Mouse (Mus musculus) embryonic facial prominence, embryonic 14.5 days (tissue): ENCODE data around the gene Ints13. TPM values are rescaled to one million over a fixed set of nuclear protein-coding genes. Genes with fewer than 3 reads are reported as not detected.

Source experiments
- ATAC-seq: fragments of 200-750 bp; cut with Nextera tagmentation; 2 replicates; pipeline ENCODE4 v1.8.0; 2017; ENCODE audit warnings: low read depth, moderate number of reproducible peaks, moderate TSS enrichment
- DNase-seq: peaks from one replicate; pipeline ENCODE4 v3.0.0-alpha.2; 2015; ENCODE audit warnings: low spot score
- H3K27ac ChIP-seq: fragments of 300-500 bp; sonication (generic); replicated peaks from 2 replicates; pipeline ENCODE4 v1.5.1; 2014; ENCODE audit warnings: low read depth, mild to moderate bottlenecking, low read length, moderate library complexity
- H3K27me3 ChIP-seq: fragments of 300-500 bp; sonication (generic); replicated peaks from 2 replicates; pipeline ENCODE4 v1.6.1; 2014; ENCODE audit warnings: low read length; ENCODE audit not compliant: control insufficient read depth, insufficient read depth
- H3K36me3 ChIP-seq: fragments of 300-500 bp; sonication (generic); 2 replicates; pipeline ENCODE4 v1.6.1; 2014; ENCODE audit warnings: low read length, mixed read lengths; ENCODE audit not compliant: control insufficient read depth, insufficient read depth
- H3K4me1 ChIP-seq: fragments of 300-500 bp; sonication (generic); 2 replicates; pipeline ENCODE4 v1.6.1; 2014; ENCODE audit warnings: antibody characterized with exemption, low read length; ENCODE audit not compliant: control insufficient read depth, insufficient read depth
- H3K4me2 ChIP-seq: fragments of 300-500 bp; sonication (generic); 2 replicates; pipeline ENCODE4 v1.6.1; 2014; ENCODE audit warnings: low read depth, mild to moderate bottlenecking, low read length, moderate library complexity, mixed read lengths
- H3K4me3 ChIP-seq: fragments of 300-500 bp; sonication (generic); 2 replicates; pipeline ENCODE4 v1.5.1; 2014; ENCODE audit warnings: low read depth, mild to moderate bottlenecking, low read length
- H3K9ac ChIP-seq: fragments of 300-500 bp; sonication (generic); 2 replicates; pipeline ENCODE4 v1.6.1; 2014; ENCODE audit warnings: low read depth, mild to moderate bottlenecking, low read length, moderate library complexity, mixed read lengths
- H3K9me3 ChIP-seq: fragments of 300-500 bp; sonication (generic); 2 replicates; pipeline ENCODE4 v1.6.1; 2016; ENCODE audit warnings: low read length; ENCODE audit not compliant: control insufficient read depth
- WGBS: fragments of 180-500 bp; shearing (Covaris S2); extraction: QIAGEN DNeasy Blood & Tissue Kit; methylation state at CpG from one replicate; pipeline ENCODE4 v1.1.7; 2014; 5-methylcytosine and 5-hydroxymethylcytosine counted together
- polyA plus RNA-seq: library from polyadenylated mRNA; unstranded; fragments of >200 nt; fragmentation: Nextera tagmentation; extraction: Ambion mirVana; gene quantifications from 2 replicates; pipeline ENCODE4 v1.2.1, GENCODE M21; 2014

Ints13 gene
- polyA plus RNA-seq, 1 experiment from 2014 or later: 46.4 TPM

DNA sequence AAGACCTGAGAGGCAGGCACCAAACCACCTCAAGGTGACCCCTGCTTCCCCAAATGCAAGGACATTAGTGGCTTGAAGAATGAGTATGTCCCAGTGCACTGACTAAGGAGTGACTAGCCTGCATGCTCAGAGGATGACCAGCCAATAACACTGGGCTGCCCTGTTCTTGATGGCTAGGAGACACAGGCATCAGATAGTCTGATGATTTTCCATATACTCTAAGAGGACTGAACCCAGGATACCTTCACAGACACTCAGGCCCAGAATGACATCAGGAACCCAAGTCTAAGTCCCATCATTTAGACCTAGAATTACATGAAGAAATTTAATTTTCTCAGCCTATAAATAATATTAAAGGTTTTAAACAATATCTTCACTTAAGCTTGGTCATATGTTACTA, 26.3 kb downstream of the Ints13 start:
- peaks cover 87% of the 10 kb centered on the region for H3K36me3 ChIP-seq
- ATAC-seq: no peak

DNA sequence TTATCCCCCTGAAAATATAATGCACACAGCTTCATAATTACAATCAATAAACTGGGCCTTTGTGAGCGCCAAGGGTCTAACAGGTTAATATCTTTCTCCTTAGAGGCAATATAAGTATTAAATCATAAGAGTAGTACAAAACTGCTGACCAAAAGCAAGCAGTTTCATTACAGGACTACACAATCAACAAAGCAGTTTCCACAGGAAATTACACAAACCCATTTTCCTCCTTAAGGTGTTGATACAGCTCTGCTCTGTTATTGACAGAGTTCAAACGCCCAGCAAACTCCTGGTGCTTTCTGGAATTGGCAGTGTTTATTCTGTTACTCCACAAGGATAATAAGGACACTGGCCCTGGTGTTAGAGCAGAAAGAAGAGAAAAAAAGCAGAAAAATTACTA, 27.2 kb downstream of the Ints13 start:
- ATAC-seq (no peak), DNase-seq (no peak)
- H3K27me3 ChIP-seq: no peaks in the 10 kb centered on the region
- H3K9me3 ChIP-seq: no peaks in the 10 kb centered on the region
- H3K27ac ChIP-seq: no peak overlapping the region
- no peak overlapping the region for H3K4me2 ChIP-seq
- no peak overlapping the region for H3K4me3 ChIP-seq
- H3K4me1 ChIP-seq: no peaks in the 10 kb centered on the region
- peaks cover 87% of the 10 kb centered on the region for H3K36me3 ChIP-seq
- 86% methylated on average over 2 of the region's 2 CpGs for WGBS
- H3K9ac ChIP-seq: no peak overlapping the region

More for the DNA sequence above, 26.3 kb downstream of the Ints13 start:
- Histone ChIP-seq H3K9ac (no peak overlapping the region), H3K4me1 (no peaks in the 10 kb centered on the region), H3K4me2 (no peak overlapping the region), H3K27me3 (no peaks in the 10 kb centered on the region), H3K9me3 (no peaks in the 10 kb centered on the region), H3K4me3 (no peak overlapping the region), H3K27ac (no peak overlapping the region)
- no peak for DNase-seq

DNA sequence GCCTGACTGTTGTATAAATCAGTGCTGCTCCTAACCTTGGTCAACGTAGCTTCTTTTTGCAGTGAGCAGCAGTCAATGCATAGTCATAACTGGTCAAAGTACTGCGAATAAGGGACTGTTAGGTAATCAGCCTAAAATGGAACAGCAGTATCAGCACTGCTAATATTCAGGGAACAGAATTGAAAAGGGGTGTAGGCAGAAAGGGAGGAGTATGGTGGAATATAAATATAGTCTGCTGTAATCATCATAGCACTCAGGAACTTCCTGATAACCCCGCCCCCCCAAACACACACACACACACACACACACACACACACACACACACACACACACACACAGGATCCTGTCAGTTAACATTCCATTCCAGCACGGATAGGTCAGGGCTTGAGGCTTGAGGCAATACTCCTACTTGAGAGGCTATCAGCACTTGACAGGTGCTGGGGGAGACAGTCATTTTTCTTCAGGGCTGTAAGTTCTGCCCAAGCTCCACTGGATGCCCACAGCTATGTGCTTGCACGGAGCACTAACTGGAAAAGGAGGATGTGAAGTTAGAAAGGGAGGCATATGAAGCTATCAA, 32.3 kb downstream of the Ints13 start:
- DNase-seq (peak; percentile 5), ATAC-seq (no peak)
- 78% methylated on average over 5 of the region's 5 CpGs for WGBS
- no peak overlapping the region for H3K4me3 ChIP-seq
- H3K4me2 ChIP-seq: no peak overlapping the region
- no peaks in the 10 kb centered on the region for H3K27me3 ChIP-seq
- peaks cover 41% of the 10 kb centered on the region for H3K36me3 ChIP-seq
- no peak overlapping the region for H3K9ac ChIP-seq
- H3K4me1 ChIP-seq: no peaks in the 10 kb centered on the region
- no peaks in the 10 kb centered on the region for H3K9me3 ChIP-seq
- no peak overlapping the region for H3K27ac ChIP-seq

GRCm38 (mm10) chr6:146544622-146545021, 33.0 kb downstream of the Ints13 start:
- ATAC-seq (no peak), DNase-seq (no peak)
- Histone ChIP-seq H3K4me3 (no peak overlapping the region), H3K36me3 (peaks cover 34% of the 10 kb centered on the region), H3K27ac (no peak overlapping the region), H3K4me1 (no peaks in the 10 kb centered on the region), H3K4me2 (no peak overlapping the region), H3K9ac (no peak overlapping the region), H3K9me3 (no peaks in the 10 kb centered on the region), H3K27me3 (no peaks in the 10 kb centered on the region)
- WGBS: 86% methylated on average over 1 of the region's 1 CpGs

- H3K27ac ChIP-seq: no peak overlapping the region
- no peak overlapping the region for H3K4me2 ChIP-seq
- no peaks in the 10 kb centered on the region for H3K4me1 ChIP-seq
- no peak overlapping the region for H3K9ac ChIP-seq
- no peaks in the 10 kb centered on the region for H3K36me3 ChIP-seq
- H3K4me3 ChIP-seq: no peak overlapping the region
- no peaks in the 10 kb centered on the region for H3K27me3 ChIP-seq
- 76% methylated on average over 3 of the region's 3 CpGs for WGBS
- DNase-seq (no peak), ATAC-seq (no peak)
- H3K9me3 ChIP-seq: no peaks in the 10 kb centered on the region
Observed at GRCm38 (mm10) chr6:146540386-146540785, 37.2 kb downstream of the Ints13 start.

GRCm38 (mm10) chr6:146538661-146539060, 39.0 kb downstream of the Ints13 start:
- no peaks in the 10 kb centered on the region for H3K9me3 ChIP-seq
- H3K27me3 ChIP-seq: no peaks in the 10 kb centered on the region
- H3K27ac ChIP-seq: no peak overlapping the region
- no peak for DNase-seq
- WGBS: 54% methylated on average over 4 of the region's 4 CpGs
- no peak overlapping the region for H3K9ac ChIP-seq
- H3K4me3 ChIP-seq: no peak overlapping the region
- no peak for ATAC-seq
- no peaks in the 10 kb centered on the region for H3K36me3 ChIP-seq
- no peaks in the 10 kb centered on the region for H3K4me1 ChIP-seq
- no peak overlapping the region for H3K4me2 ChIP-seq

DNA sequence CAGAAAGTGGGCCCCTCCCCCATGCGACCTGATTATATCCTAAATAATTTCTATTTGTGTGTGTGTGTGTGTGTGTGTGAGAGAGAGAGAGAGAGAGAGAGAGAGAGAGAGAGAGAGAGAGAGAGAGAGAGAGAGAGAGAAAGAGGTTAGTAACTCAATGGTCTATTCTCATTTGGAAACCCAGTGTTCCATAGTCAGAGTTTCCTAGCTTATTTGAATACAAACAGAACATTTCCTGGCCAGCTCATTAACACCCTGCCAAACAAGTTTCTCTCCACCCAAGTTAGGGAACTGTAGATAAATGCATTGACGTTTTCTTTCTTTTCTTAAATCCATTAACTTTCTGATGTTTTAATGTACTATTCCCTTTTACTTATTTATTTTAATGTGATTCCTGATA, 39.6 kb downstream of the Ints13 start:
- ATAC-seq (no peak), DNase-seq (no peak)
- Histone ChIP-seq H3K4me2 (no peak overlapping the region), H3K27ac (no peak overlapping the region), H3K4me1 (no peaks in the 10 kb centered on the region), H3K27me3 (no peaks in the 10 kb centered on the region), H3K36me3 (no peaks in the 10 kb centered on the region), H3K4me3 (no peak overlapping the region), H3K9ac (no peak overlapping the region), H3K9me3 (no peaks in the 10 kb centered on the region)
- 68% methylated on average over 2 of the region's 2 CpGs for WGBS

DNA sequence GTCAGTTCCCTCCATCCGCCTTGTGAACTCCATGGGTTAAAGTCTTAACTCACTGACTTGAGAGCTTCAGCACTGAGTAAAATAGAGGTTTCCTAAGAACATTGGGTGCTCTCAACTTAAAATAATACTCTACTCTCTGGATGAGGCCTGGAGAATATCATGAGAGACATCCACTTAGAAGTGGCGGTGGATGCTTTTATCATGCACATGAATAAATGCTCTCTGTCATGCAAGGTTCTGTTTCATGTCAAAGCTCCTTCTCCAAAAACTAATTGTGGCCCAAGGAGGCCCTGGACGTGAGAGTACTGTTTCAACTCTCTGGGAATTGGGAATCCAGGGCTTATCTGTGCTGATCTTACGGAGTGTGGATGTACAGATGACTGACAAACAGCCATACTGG, 40.5 kb downstream of the Ints13 start:
- Histone ChIP-seq H3K9me3 (no peaks in the 10 kb centered on the region), H3K4me2 (no peak overlapping the region), H3K27me3 (no peaks in the 10 kb centered on the region), H3K36me3 (no peaks in the 10 kb centered on the region), H3K27ac (no peak overlapping the region), H3K9ac (no peak overlapping the region), H3K4me1 (no peaks in the 10 kb centered on the region), H3K4me3 (no peak overlapping the region)
- DNase-seq (peak; percentile 8), ATAC-seq (no peak)
- WGBS: 88% methylated on average over 4 of the region's 4 CpGs

- no peak for ATAC-seq
- Histone ChIP-seq H3K4me3 (no peak overlapping the region), H3K4me1 (no peaks in the 10 kb centered on the region), H3K36me3 (no peaks in the 10 kb centered on the region), H3K9me3 (no peaks in the 10 kb centered on the region), H3K27ac (no peak overlapping the region), H3K4me2 (no peak overlapping the region), H3K27me3 (no peaks in the 10 kb centered on the region), H3K9ac (no peak overlapping the region)
- DNase-seq: no peak
- WGBS: 91% methylated on average over 5 of the region's 5 CpGs
Observed at GRCm38 (mm10) chr6:146535501-146535900, 42.1 kb downstream of the Ints13 start.
